Mouse (Mus musculus): ENCODE measurements at regions not wholly inside any gene's neighbourhood (a gene's known extent, or its start where the extent isn't known, plus 50 kb on each side); places are given as distances from the start of the nearest gene placed in this dataset.

- H3K4me1 ChIP-seq (ENCODE audit: control insufficient read depth, insufficient read depth, low read length) = no peaks in the 10 kb centered on the region
- no peak overlapping the region for H3K4me3 ChIP-seq (replicated peaks; ENCODE audit: control insufficient read depth, low read depth, low read length)
- no peak overlapping the region for H3K27ac ChIP-seq (ENCODE audit: control insufficient read depth, insufficient read depth, low read depth, low read length, poor library complexity)
- 78% methylated on average over 11 of the region's 11 CpGs for WGBS
- TF ChIP-seq POLR2A (IDR thresholded peaks at IDR 0.05; ENCODE audit: borderline replicate concordance, control insufficient read depth, low read depth, low read length) = no peak
- TF ChIP-seq CTCF (IDR thresholded peaks at IDR 0.05; ENCODE audit: control insufficient read depth, insufficient read depth, low read length) = no peak
Measured at GRCm38 (mm10) chr7:121589088-121589605, 117.9 kb downstream of the Usp31 start.

GRCm38 (mm10) chr7:121587713-121588112 lies 119.3 kb downstream of the Usp31 start:
- Histone ChIP-seq H3K27ac (ENCODE audit: control insufficient read depth, insufficient read depth, low read depth, low read length, poor library complexity) (no peak overlapping the region), H3K4me3 (replicated peaks; ENCODE audit: control insufficient read depth, low read depth, low read length) (no peak overlapping the region), H3K4me1 (ENCODE audit: control insufficient read depth, insufficient read depth, low read length) (no peaks in the 10 kb centered on the region)
- no peak for TF ChIP-seq CTCF (IDR thresholded peaks at IDR 0.05; ENCODE audit: control insufficient read depth, insufficient read depth, low read length)
- TF ChIP-seq POLR2A (IDR thresholded peaks at IDR 0.05; ENCODE audit: borderline replicate concordance, control insufficient read depth, low read depth, low read length) = no peak
- WGBS = 31% methylated on average over 2 of the region's 2 CpGs

- H3K27ac ChIP-seq (ENCODE audit: control insufficient read depth, insufficient read depth, low read depth, low read length, poor library complexity) = no peak overlapping the region
- no peaks in the 10 kb centered on the region for H3K4me1 ChIP-seq (ENCODE audit: control insufficient read depth, insufficient read depth, low read length)
- no peak overlapping the region for H3K4me3 ChIP-seq (replicated peaks; ENCODE audit: control insufficient read depth, low read depth, low read length)
- TF ChIP-seq POLR2A (IDR thresholded peaks at IDR 0.05; ENCODE audit: borderline replicate concordance, control insufficient read depth, low read depth, low read length) (no peak), CTCF (IDR thresholded peaks at IDR 0.05; ENCODE audit: control insufficient read depth, insufficient read depth, low read length) (no peak)
- WGBS = 72% methylated on average over 10 of the region's 10 CpGs
Measured at GRCm38 (mm10) chr7:121585721-121586120, 121.3 kb downstream of the Usp31 start.

GRCm38 (mm10) chr7:121579497-121579896 lies 127.6 kb downstream of the Usp31 start:
- Histone ChIP-seq H3K4me1 (ENCODE audit: control insufficient read depth, insufficient read depth, low read length) (no peaks in the 10 kb centered on the region; the same call in 1 of the 2 replicates), H3K4me3 (replicated peaks; ENCODE audit: control insufficient read depth, low read depth, low read length) (no peak overlapping the region), H3K27ac (ENCODE audit: control insufficient read depth, insufficient read depth, low read depth, low read length, poor library complexity) (no peak overlapping the region)
- no peak for TF ChIP-seq POLR2A (IDR thresholded peaks at IDR 0.05; ENCODE audit: borderline replicate concordance, control insufficient read depth, low read depth, low read length)
- 57% methylated on average over 4 of the region's 4 CpGs for WGBS

GRCm38 (mm10) chr7:121572681-121573335 lies 134.2 kb downstream of the Usp31 start:
- no peak overlapping the region for H3K27ac ChIP-seq (ENCODE audit: control insufficient read depth, insufficient read depth, low read depth, low read length, poor library complexity)
- 72% methylated on average over 5 of the region's 5 CpGs for WGBS
- TF ChIP-seq POLR2A (IDR thresholded peaks at IDR 0.05; ENCODE audit: borderline replicate concordance, control insufficient read depth, low read depth, low read length) (no peak), CTCF (IDR thresholded peaks at IDR 0.05; ENCODE audit: control insufficient read depth, insufficient read depth, low read length) (no peak)

GRCm38 (mm10) chr7:121571741-121572140 lies 135.3 kb downstream of the Usp31 start:
- no peak overlapping the region for H3K27ac ChIP-seq (ENCODE audit: control insufficient read depth, insufficient read depth, low read depth, low read length, poor library complexity)
- no peak for TF ChIP-seq POLR2A (IDR thresholded peaks at IDR 0.05; ENCODE audit: borderline replicate concordance, control insufficient read depth, low read depth, low read length)
- TF ChIP-seq CTCF (IDR thresholded peaks at IDR 0.05; ENCODE audit: control insufficient read depth, insufficient read depth, low read length) = no peak
- H3K4me1 ChIP-seq (ENCODE audit: control insufficient read depth, insufficient read depth, low read length) = no peaks in the 10 kb centered on the region
- H3K4me3 ChIP-seq (replicated peaks; ENCODE audit: control insufficient read depth, low read depth, low read length) = no peak overlapping the region
- WGBS = 77% methylated on average over 3 of the region's 3 CpGs

More at GRCm38 (mm10) chr7:121572681-121573335, 134.2 kb downstream of the Usp31 start:
- no peak overlapping the region for H3K4me3 ChIP-seq (replicated peaks; ENCODE audit: control insufficient read depth, low read depth, low read length)
- H3K4me1 ChIP-seq (ENCODE audit: control insufficient read depth, insufficient read depth, low read length) = no peaks in the 10 kb centered on the region; the same call in 1 of the 2 replicates

GRCm38 (mm10) chr7:121571292-121571691 lies 135.8 kb downstream of the Usp31 start:
- Histone ChIP-seq H3K27ac (ENCODE audit: control insufficient read depth, insufficient read depth, low read depth, low read length, poor library complexity) (no peak overlapping the region), H3K4me3 (replicated peaks; ENCODE audit: control insufficient read depth, low read depth, low read length) (no peak overlapping the region), H3K4me1 (ENCODE audit: control insufficient read depth, insufficient read depth, low read length) (no peaks in the 10 kb centered on the region)
- TF ChIP-seq CTCF (IDR thresholded peaks at IDR 0.05; ENCODE audit: control insufficient read depth, insufficient read depth, low read length) = no peak
- TF ChIP-seq POLR2A (IDR thresholded peaks at IDR 0.05; ENCODE audit: borderline replicate concordance, control insufficient read depth, low read depth, low read length) = no peak
- WGBS = 66% methylated on average over 4 of the region's 4 CpGs

- Histone ChIP-seq H3K4me3 (replicated peaks; ENCODE audit: control insufficient read depth, low read depth, low read length) (no peak overlapping the region), H3K4me1 (ENCODE audit: control insufficient read depth, insufficient read depth, low read length) (no peaks in the 10 kb centered on the region), H3K27ac (ENCODE audit: control insufficient read depth, insufficient read depth, low read depth, low read length, poor library complexity) (no peak overlapping the region)
- 57% methylated on average over 7 of the region's 7 CpGs for WGBS
- TF ChIP-seq CTCF (IDR thresholded peaks at IDR 0.05; ENCODE audit: control insufficient read depth, insufficient read depth, low read length) = no peak
- TF ChIP-seq POLR2A (IDR thresholded peaks at IDR 0.05; ENCODE audit: borderline replicate concordance, control insufficient read depth, low read depth, low read length) = no peak
Measured at GRCm38 (mm10) chr7:121569248-121569647, 137.8 kb downstream of the Usp31 start.

Data from bone marrow, adult 2 months (tissue).